Mouse (Mus musculus) erythroid progenitor cell, adult 5-6 weeks (primary cell): ENCODE data around the gene Igfbp2. TPM values are rescaled to one million over a fixed set of nuclear protein-coding genes. Genes with fewer than 3 reads are reported as not detected.

Experiments used
- total RNA-seq, 2 experiments: library from RNA; stranded (forward) in 1 of 2; stranded (reverse) in 1 of 2; fragments of 150-400 nt in 1 of 2; fragments of 186-747, 209-891 nt in 1 of 2; gene quantifications; 2 replicates each; pipeline versions ENCODE4 v1.2.3 to v1.2.4; 2015 to 2017; ENCODE audit warnings: low replicate concordance in 2 of 2

Igfbp2 gene
- total RNA-seq, 2 experiments from 2014 or later = not detected

Other genes with a start within 250 kb of the Igfbp2 start
- 9.0 and 10.9 TPM in 2 replicates for gene Smarcal1, start 241.3 kb upstream of the Igfbp2 start, total RNA-seq (2015; ENCODE audit: low replicate concordance)
- gene Smarcal1, start 241.3 kb upstream of the Igfbp2 start, total RNA-seq (2017; ENCODE audit: low replicate concordance) = 5.4 and 9.5 TPM in 2 replicates
- gene Ankar, start 123.9 kb upstream of the Igfbp2 start, total RNA-seq (2015; ENCODE audit: low replicate concordance) = not detected in 2 replicates
- gene Ankar, start 123.9 kb upstream of the Igfbp2 start, total RNA-seq (2017; ENCODE audit: low replicate concordance) = 0.13 TPM in 1 of 2 replicates, not detected in the other
- 395 and 505 TPM in 2 replicates for gene Rpl37a, start 113.2 kb upstream of the Igfbp2 start, total RNA-seq (2015; ENCODE audit: low replicate concordance)
- 97.7 and 148 TPM in 2 replicates for gene Rpl37a, start 113.2 kb upstream of the Igfbp2 start, total RNA-seq (2017; ENCODE audit: low replicate concordance)
- gene Igfbp5, start 50.4 kb downstream of the Igfbp2 start, total RNA-seq (2015; ENCODE audit: low replicate concordance) = 6.5 and 10.1 TPM in 2 replicates
- 4.6 and 4.7 TPM in 2 replicates for gene Igfbp5, start 50.4 kb downstream of the Igfbp2 start, total RNA-seq (2017; ENCODE audit: low replicate concordance)
- not detected in 2 replicates for gene Tnp1, start 191.4 kb downstream of the Igfbp2 start, total RNA-seq (2015; ENCODE audit: low replicate concordance)
- gene Tnp1, start 191.4 kb downstream of the Igfbp2 start, total RNA-seq (2017; ENCODE audit: low replicate concordance) = not detected in 2 replicates